13 mouse cellular contexts compared by ENCODE assay signal in the genomic region with DNA sequence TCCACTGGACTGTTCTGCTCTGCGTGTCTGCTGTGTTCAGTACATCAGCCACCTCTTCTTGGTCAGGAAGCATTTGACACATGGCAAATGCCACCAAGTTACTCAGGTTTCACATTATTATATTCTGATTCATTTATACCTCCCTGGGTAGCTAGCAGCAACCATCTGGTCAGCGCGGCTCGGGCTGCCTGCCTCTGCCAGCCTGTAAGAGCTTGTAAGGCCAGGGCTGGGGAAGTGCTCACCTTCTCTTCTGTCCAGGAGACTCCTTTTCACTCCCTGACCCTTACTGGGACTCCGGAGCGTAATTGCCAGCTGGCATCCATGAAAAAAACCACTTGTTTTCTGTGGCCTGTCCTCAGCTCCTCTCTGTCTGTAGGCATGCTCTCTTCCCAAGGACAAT. TPM values are rescaled to one million over a fixed set of nuclear protein-coding genes. Genes with fewer than 3 reads are reported as not detected.
DNase-seq lines count a peak whose midpoint lies in the region; ATAC-seq lines count a peak whose summit lies in the region.
"Had no signal": no experiment of that assay in that cellular context is flagged by ENCODE, and none has a peak within 500 bp of the region (broad histone marks: within the 10 kb centered on the region; RNA-seq: fewer than 3 reads in every experiment).

No protein-coding gene starts in this region.

- ATAC-seq in hindbrain, embryonic 13.5 days (ENCODE audit: low FRiP score): no peak
- ATAC-seq in hindbrain, embryonic 12.5 days (ENCODE audit: low FRiP score): no peak
- ATAC-seq in embryonic facial prominence, embryonic 14.5 days (ENCODE audit: low read depth): no peak

- no peaks in the 10 kb centered on the region for H3K9me3 ChIP-seq in hindbrain, embryonic 13.5 days
- no peaks in the 10 kb centered on the region for H3K9me3 ChIP-seq in hindbrain, embryonic 12.5 days (replicated peaks)
- no peaks in the 10 kb centered on the region for H3K9me3 ChIP-seq in embryonic facial prominence, embryonic 14.5 days (ENCODE audit: control insufficient read depth, low read length)
- H3K9me3 ChIP-seq: liver, embryonic 15.5 days had no signal

- peaks cover 76% of the 10 kb centered on the region for H3K4me1 ChIP-seq in hindbrain, embryonic 13.5 days (replicated peaks)
- H3K4me1 ChIP-seq in hindbrain, embryonic 12.5 days: peaks cover 45% of the 10 kb centered on the region
- H3K4me1 ChIP-seq in embryonic facial prominence, embryonic 14.5 days (ENCODE audit: control insufficient read depth, insufficient read depth, low read length): peaks cover 37% of the 10 kb centered on the region

- H3K27ac ChIP-seq in hindbrain, embryonic 13.5 days: peak overlapping the region; percentile 62
- no peak overlapping the region; the same call in 1 of the 2 replicates for H3K27ac ChIP-seq in hindbrain, embryonic 12.5 days
- no peak overlapping the region; the same call in 1 of the 2 replicates for H3K27ac ChIP-seq in embryonic facial prominence, embryonic 14.5 days (replicated peaks; ENCODE audit: low read depth, low read length)
- H3K27ac ChIP-seq: liver, embryonic 15.5 days; macrophage had no signal

- H3K9ac ChIP-seq in hindbrain, embryonic 13.5 days: 0 out of 2 replicates have a peak overlapping the region, but pooled peaks have one; percentile 43
- H3K9ac ChIP-seq in hindbrain, embryonic 12.5 days: no peak overlapping the region
- H3K9ac ChIP-seq in embryonic facial prominence, embryonic 14.5 days (ENCODE audit: low read depth, low read length): 0 out of 2 replicates have a peak overlapping the region, but pooled peaks have one; percentile 30
- H3K9ac ChIP-seq: liver, embryonic 15.5 days had no signal

- peak; percentile 91 for DNase-seq in brain, adult 2 months (ENCODE audit: low read depth, low spot score)
- DNase-seq in cerebellum, adult 18-20 months: peak; percentile 73 to 83
- no peak for DNase-seq in embryonic facial prominence, embryonic 14.5 days (ENCODE audit: low spot score)
- no peak for DNase-seq in urinary bladder, postnatal 14 days (ENCODE audit: low spot score)
- no peak for DNase-seq in right cerebral cortex, postnatal 10 days (ENCODE audit: low spot score in 2 of 2)
- DNase-seq: adrenal gland, adult 2 months; heart, postnatal 36 days; kidney, adult 8-10 months; thymus, postnatal 4 days had no signal

- H3K36me3 ChIP-seq in hindbrain, embryonic 13.5 days: no peaks in the 10 kb centered on the region
- no peaks in the 10 kb centered on the region for H3K36me3 ChIP-seq in hindbrain, embryonic 12.5 days
- no peaks in the 10 kb centered on the region for H3K36me3 ChIP-seq in embryonic facial prominence, embryonic 14.5 days (ENCODE audit: control insufficient read depth, insufficient read depth, low read length)
- H3K36me3 ChIP-seq: liver, embryonic 15.5 days had no signal

- H3K27me3 ChIP-seq in hindbrain, embryonic 13.5 days: no peaks in the 10 kb centered on the region
- H3K27me3 ChIP-seq in hindbrain, embryonic 12.5 days: peaks cover 6% of the 10 kb centered on the region
- H3K27me3 ChIP-seq in embryonic facial prominence, embryonic 14.5 days (replicated peaks; ENCODE audit: control insufficient read depth, insufficient read depth, low read length): no peaks in the 10 kb centered on the region
- H3K27me3 ChIP-seq: liver, embryonic 15.5 days had no signal

- H3K4me2 ChIP-seq in hindbrain, embryonic 13.5 days: no peak overlapping the region
- H3K4me2 ChIP-seq in hindbrain, embryonic 12.5 days (replicated peaks): no peak overlapping the region
- H3K4me2 ChIP-seq in embryonic facial prominence, embryonic 14.5 days (ENCODE audit: low read depth, low read length): no peak overlapping the region
- H3K4me2 ChIP-seq: liver, embryonic 15.5 days had no signal

- no peak overlapping the region for H3K4me3 ChIP-seq in hindbrain, embryonic 13.5 days
- no peak overlapping the region for H3K4me3 ChIP-seq in hindbrain, embryonic 12.5 days
- H3K4me3 ChIP-seq in embryonic facial prominence, embryonic 14.5 days (ENCODE audit: low read depth, low read length): no peak overlapping the region
- H3K4me3 ChIP-seq: liver, embryonic 15.5 days had no signal

- WGBS in hindbrain, embryonic 13.5 days: 58% methylated on average over 6 of the region's 6 CpGs
- 52% methylated on average over 6 of the region's 6 CpGs for WGBS in hindbrain, embryonic 12.5 days
- 47% methylated on average over 6 of the region's 6 CpGs for WGBS in embryonic facial prominence, embryonic 14.5 days

RNA-seq across cellular contexts. Expression of a gene that starts 16.1 kb away (rescaled TPM):
- polyA plus RNA-seq in hindbrain, embryonic 13.5 days (2015; fragmentation: Nextera tagmentation; extraction: Ambion mirVana): 2.1 TPM in 2 replicates
- polyA plus RNA-seq in hindbrain, embryonic 12.5 days (2016; fragmentation: Nextera tagmentation; extraction: Ambion mirVana): 2.5 and 3.3 TPM in 2 replicates
- 2.8 and 2.9 TPM in 2 replicates for polyA plus RNA-seq in embryonic facial prominence, embryonic 14.5 days (2014; fragmentation: Nextera tagmentation; extraction: Ambion mirVana)

RNA-seq across cellular contexts. Expression of a gene that starts 17.4 kb away (rescaled TPM):
- polyA plus RNA-seq in hindbrain, embryonic 13.5 days (2015; fragmentation: Nextera tagmentation; extraction: Ambion mirVana): not detected in 2 replicates
- not detected in 2 replicates for polyA plus RNA-seq in hindbrain, embryonic 12.5 days (2016; fragmentation: Nextera tagmentation; extraction: Ambion mirVana)
- 0.31 TPM in 1 of 2 replicates, not detected in the other for polyA plus RNA-seq in embryonic facial prominence, embryonic 14.5 days (2014; fragmentation: Nextera tagmentation; extraction: Ambion mirVana)
- polyA plus RNA-seq: adrenal gland, adult 2 months; macrophage had no signal

Comparison
In these comparisons a context has a peak if more than half of its experiments do, and no peak if none do; other contexts are left out.
1. DNase-seq: peak in brain, adult 2 months (single experiment) and cerebellum, adult 18-20 months (2 of 2); none in embryonic facial prominence, embryonic 14.5 days (single experiment), urinary bladder, postnatal 14 days (single experiment) and right cerebral cortex, postnatal 10 days (0 of 2).